Mouse (Mus musculus) heart, embryonic 16.5 days (tissue): Measurements from ENCODE around the gene Hand2. TPM values are rescaled to one million over a fixed set of nuclear protein-coding genes. Genes with fewer than 3 reads are reported as not detected.

Source experiments
- ATAC-seq: fragments of 200-750 bp; cut with Nextera tagmentation; replicated peaks from 2 replicates; pipeline ENCODE4 v1.8.0; 2017; ENCODE audit warnings: moderate number of reproducible peaks; ENCODE audit not compliant: insufficient read depth, low FRiP score; ENCODE audit errors: extremely low read depth
- H3K27ac ChIP-seq: fragments of 300-500 bp; sonication (generic); 2 replicates; pipeline ENCODE4 v1.5.1; 2014; ENCODE audit warnings: mild to moderate bottlenecking, low read length, control low read depth, moderate library complexity
- H3K27me3 ChIP-seq: fragments of 300-500 bp; sonication (generic); 2 replicates; pipeline ENCODE4 v1.6.1; 2014; ENCODE audit warnings: low read length, mixed read lengths; ENCODE audit not compliant: control insufficient read depth, insufficient read depth
- H3K36me3 ChIP-seq: fragments of 300-500 bp; sonication (generic); 2 replicates; pipeline ENCODE4 v1.6.1; 2014; ENCODE audit not compliant: control insufficient read depth, insufficient read depth
- H3K4me1 ChIP-seq: fragments of 300-500 bp; sonication (generic); 2 replicates; pipeline ENCODE4 v1.6.1; 2014; ENCODE audit warnings: low read length, mixed read lengths; ENCODE audit not compliant: control insufficient read depth, insufficient read depth
- H3K4me2 ChIP-seq: fragments of 300-500 bp; sonication (generic); 2 replicates; pipeline ENCODE4 v1.6.1; 2014; ENCODE audit warnings: low read depth, mild to moderate bottlenecking, control low read depth, low read length
- H3K4me3 ChIP-seq: fragments of 300-500 bp; sonication (generic); 2 replicates; pipeline ENCODE4 v1.5.1; 2014; ENCODE audit warnings: mild to moderate bottlenecking, control low read depth, low read length
- H3K9ac ChIP-seq: fragments of 300-500 bp; sonication (generic); 2 replicates; pipeline ENCODE4 v1.6.1; 2014; ENCODE audit warnings: low read length, control low read depth
- H3K9me3 ChIP-seq: fragments of 300-500 bp; sonication (generic); replicated peaks from 2 replicates; pipeline ENCODE4 v1.6.1; 2016; ENCODE audit warnings: low read length; ENCODE audit not compliant: control insufficient read depth
- WGBS: fragments of 180-500 bp; shearing (Covaris S2); extraction: QIAGEN DNeasy Blood & Tissue Kit; methylation state at CpG from one replicate; pipeline ENCODE4 v1.1.7; 2014; 5-methylcytosine and 5-hydroxymethylcytosine counted together
- polyA plus RNA-seq: library from polyadenylated mRNA; unstranded; fragments of >200 nt; fragmentation: Nextera tagmentation; extraction: Ambion mirVana; gene quantifications from 2 replicates; pipeline ENCODE4 v1.2.1, GENCODE M21; 2015

Hand2 gene
- polyA plus RNA-seq, 1 experiment from 2014 or later = 9.3 TPM

- WGBS = 4% methylated on average over 31 of the region's 31 CpGs
These were observed 2.5 kb downstream of the Hand2 start for GRCm38 (mm10) chr8:57322961-57323941.

GRCm38 (mm10) chr8:57324091-57324490 lies 3.3 kb downstream of the Hand2 start:
- WGBS = 3% methylated on average over 12 of the region's 12 CpGs
- no peak for ATAC-seq
- H3K4me2 ChIP-seq = peak overlapping the region; percentile 58
- peak overlapping the region; percentile 94 for H3K27ac ChIP-seq
- no peaks in the 10 kb centered on the region for H3K36me3 ChIP-seq
- H3K9ac ChIP-seq = peak overlapping the region; percentile 92
- peak overlapping the region; percentile 75 for H3K4me3 ChIP-seq
- H3K9me3 ChIP-seq = no peaks in the 10 kb centered on the region
- H3K4me1 ChIP-seq = peaks cover 7% of the 10 kb centered on the region; the same call in 1 of the 2 replicates
- 0 out of 2 replicates have a peak, but pooled peaks cover 5% of the 10 kb centered on the region for H3K27me3 ChIP-seq

More at GRCm38 (mm10) chr8:57322961-57323941, 2.5 kb downstream of the Hand2 start:
- ATAC-seq = no peak
- Histone ChIP-seq H3K27ac (peak overlapping the region; percentile 94), H3K4me2 (peak overlapping the region; percentile 58), H3K9ac (peak overlapping the region; percentile 92), H3K36me3 (no peaks in the 10 kb centered on the region), H3K27me3 (0 out of 2 replicates have a peak, but pooled peaks cover 5% of the 10 kb centered on the region), H3K4me1 (peaks cover 6% of the 10 kb centered on the region; the same call in 1 of the 2 replicates), H3K4me3 (peak overlapping the region; percentile 75), H3K9me3 (no peaks in the 10 kb centered on the region)

GRCm38 (mm10) chr8:57324671-57325070 lies 3.9 kb downstream of the Hand2 start:
- H3K27me3 ChIP-seq = 0 out of 2 replicates have a peak, but pooled peaks cover 5% of the 10 kb centered on the region

GRCm38 (mm10) chr8:57325111-57325891 lies 4.5 kb downstream of the Hand2 start:
- no peak for ATAC-seq
- H3K4me1 ChIP-seq = peaks cover 18% of the 10 kb centered on the region
- no peaks in the 10 kb centered on the region for H3K36me3 ChIP-seq
- peak overlapping the region; percentile 75 for H3K4me3 ChIP-seq
- peak overlapping the region; percentile 84 for H3K4me2 ChIP-seq
- H3K27me3 ChIP-seq = peaks cover 5% of the 10 kb centered on the region; the same call in 1 of the 2 replicates
- H3K27ac ChIP-seq = peak overlapping the region; percentile 99
- peak overlapping the region; percentile 92 for H3K9ac ChIP-seq
- H3K9me3 ChIP-seq = no peaks in the 10 kb centered on the region
- 10% methylated on average over 21 of the region's 21 CpGs for WGBS

More at GRCm38 (mm10) chr8:57324671-57325070, 3.9 kb downstream of the Hand2 start:
- 4% methylated on average over 5 of the region's 5 CpGs for WGBS
- Histone ChIP-seq H3K9ac (peak overlapping the region; percentile 92), H3K27ac (peak overlapping the region; percentile 99), H3K4me2 (peak overlapping the region; percentile 84), H3K9me3 (no peaks in the 10 kb centered on the region), H3K36me3 (no peaks in the 10 kb centered on the region), H3K4me3 (peak overlapping the region; percentile 75), H3K4me1 (peaks cover 13% of the 10 kb centered on the region; the same call in 1 of the 2 replicates)
- no peak for ATAC-seq

GRCm38 (mm10) chr8:57326091-57327065 lies 5.6 kb downstream of the Hand2 start:
- no peak for ATAC-seq
- WGBS = 12% methylated on average over 27 of the region's 27 CpGs
- Histone ChIP-seq H3K4me2 (peak overlapping the region; percentile 84), H3K4me1 (peaks cover 20% of the 10 kb centered on the region), H3K27me3 (peaks cover 5% of the 10 kb centered on the region; the same call in 1 of the 2 replicates), H3K9me3 (no peaks in the 10 kb centered on the region), H3K36me3 (no peaks in the 10 kb centered on the region), H3K27ac (peak overlapping the region; percentile 99), H3K9ac (peak overlapping the region; percentile 92), H3K4me3 (peak overlapping the region; percentile 75)

GRCm38 (mm10) chr8:57327281-57328160 lies 6.7 kb downstream of the Hand2 start:
- Histone ChIP-seq H3K4me3 (peak overlapping the region; percentile 75), H3K4me1 (peaks cover 20% of the 10 kb centered on the region), H3K27ac (peak overlapping the region; percentile 99), H3K9me3 (no peaks in the 10 kb centered on the region), H3K9ac (peak overlapping the region; percentile 92), H3K27me3 (peaks cover 5% of the 10 kb centered on the region; the same call in 1 of the 2 replicates), H3K36me3 (no peaks in the 10 kb centered on the region), H3K4me2 (peak overlapping the region; percentile 84)
- WGBS = 6% methylated on average over 29 of the region's 29 CpGs
- no peak for ATAC-seq

- ATAC-seq = peak; percentile 80
- Histone ChIP-seq H3K4me2 (peak overlapping the region; percentile 84), H3K4me3 (peak overlapping the region; percentile 75), H3K9ac (peak overlapping the region; percentile 92), H3K27me3 (peaks cover 5% of the 10 kb centered on the region; the same call in 1 of the 2 replicates), H3K36me3 (no peaks in the 10 kb centered on the region), H3K27ac (peak overlapping the region; percentile 99), H3K4me1 (peaks cover 20% of the 10 kb centered on the region), H3K9me3 (no peaks in the 10 kb centered on the region)
- WGBS = under 1% methylated on average over 42 of the region's 42 CpGs
These were observed 7.6 kb downstream of the Hand2 start for GRCm38 (mm10) chr8:57328161-57328920.
